Mouse (Mus musculus) stomach, embryonic 16.5 days (tissue): ENCODE data around the gene Pard3b. TPM values are rescaled to one million over a fixed set of nuclear protein-coding genes. Genes with fewer than 3 reads are reported as not detected.
A peak's percentile ranks its signal among the peaks of the same experiment; 100 is the strongest.

Experiments used
- ATAC-seq: fragments of 200-750 bp; cut with Nextera tagmentation; 2 replicates; pipeline ENCODE4 v1.8.0; 2017; ENCODE audit warnings: moderate number of reproducible peaks, moderate TSS enrichment; ENCODE audit not compliant: insufficient read depth, low FRiP score
- H3K27ac ChIP-seq: fragments of 300-500 bp; sonication (generic); 2 replicates; pipeline ENCODE4 v1.5.1; 2014; ENCODE audit warnings: low read length
- H3K27me3 ChIP-seq: fragments of 300-500 bp; sonication (generic); 2 replicates; pipeline ENCODE4 v1.6.1; 2014; ENCODE audit warnings: low read length, control low read depth, mixed read lengths; ENCODE audit not compliant: control insufficient read depth, insufficient read depth
- H3K36me3 ChIP-seq: fragments of 300-500 bp; sonication (generic); 2 replicates; pipeline ENCODE4 v1.6.1; 2014; ENCODE audit warnings: low read length; ENCODE audit not compliant: control insufficient read depth, insufficient read depth
- H3K4me1 ChIP-seq: fragments of 300-500 bp; sonication (generic); 2 replicates; pipeline ENCODE4 v1.6.1; 2014; ENCODE audit warnings: low read length, control low read depth, mixed read lengths; ENCODE audit not compliant: control insufficient read depth, insufficient read depth
- H3K4me2 ChIP-seq: fragments of 300-500 bp; sonication (generic); 2 replicates; pipeline ENCODE4 v1.6.1; 2014; ENCODE audit warnings: low read depth, low read length, mixed read lengths
- H3K4me3 ChIP-seq: fragments of 300-500 bp; sonication (generic); replicated peaks from 2 replicates; pipeline ENCODE4 v1.5.1; 2014; ENCODE audit warnings: mild to moderate bottlenecking, low read length
- H3K9ac ChIP-seq: fragments of 300-500 bp; sonication (generic); 2 replicates; pipeline ENCODE4 v1.6.1; 2014; ENCODE audit warnings: low read length
- H3K9me3 ChIP-seq: fragments of 300-500 bp; sonication (generic); replicated peaks from 2 replicates; pipeline ENCODE4 v1.6.1; 2016; ENCODE audit warnings: low read length, control low read depth; ENCODE audit not compliant: control insufficient read depth
- WGBS: fragments of 180-500 bp; shearing (Covaris S2); extraction: QIAGEN DNeasy Blood & Tissue Kit; methylation state at CpG from one replicate; pipeline ENCODE4 v1.1.7; 2014; 5-methylcytosine and 5-hydroxymethylcytosine counted together
- polyA plus RNA-seq: library from polyadenylated mRNA; unstranded; fragments of >200 nt; fragmentation: Nextera tagmentation; extraction: Ambion mirVana; gene quantifications from 2 replicates; pipeline ENCODE4 v1.2.1, GENCODE M21; 2015

Pard3b gene
- polyA plus RNA-seq, 1 experiment from 2014 or later: 15.7 TPM

DNA sequence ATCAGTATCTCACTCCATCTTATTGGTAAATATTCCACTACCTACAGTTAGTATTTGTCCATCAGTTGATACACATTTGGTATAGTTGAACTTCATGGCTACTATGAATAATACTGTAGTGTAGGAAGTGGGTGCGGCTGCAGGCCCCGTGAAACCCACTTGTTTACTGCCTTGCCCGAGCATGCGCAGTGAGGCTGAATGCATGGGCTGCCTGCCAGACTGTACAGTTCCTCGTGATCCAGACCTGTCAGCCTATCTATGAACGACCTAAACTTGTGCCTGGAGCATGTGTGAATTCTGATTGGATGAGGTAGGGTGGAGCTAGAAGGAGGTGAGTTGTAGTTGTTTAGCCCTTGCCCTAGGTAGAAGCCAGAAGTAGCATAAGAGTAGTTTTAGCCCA lies 775.9 kb downstream of the Pard3b start:
- WGBS: 64% methylated on average over 6 of the region's 6 CpGs

GRCm38 (mm10) chr1:62416627-62417374 lies 778.2 kb downstream of the Pard3b start:
- H3K36me3 ChIP-seq: no peaks in the 10 kb centered on the region
- no peak overlapping the region for H3K4me3 ChIP-seq
- 80% methylated on average over 10 of the region's 10 CpGs for WGBS
- no peaks in the 10 kb centered on the region for H3K9me3 ChIP-seq
- H3K27me3 ChIP-seq: no peaks in the 10 kb centered on the region
- no peak overlapping the region for H3K27ac ChIP-seq
- no peak for ATAC-seq
- H3K9ac ChIP-seq: no peak overlapping the region
- H3K4me1 ChIP-seq: 0 out of 2 replicates have a peak, but pooled peaks cover 8% of the 10 kb centered on the region
- H3K4me2 ChIP-seq: no peak overlapping the region

More for the DNA sequence above, 775.9 kb downstream of the Pard3b start:
- Histone ChIP-seq H3K4me1 (0 out of 2 replicates have a peak, but pooled peaks cover 8% of the 10 kb centered on the region), H3K4me3 (no peak overlapping the region), H3K4me2 (no peak overlapping the region), H3K9ac (no peak overlapping the region), H3K27me3 (no peaks in the 10 kb centered on the region), H3K36me3 (no peaks in the 10 kb centered on the region), H3K9me3 (no peaks in the 10 kb centered on the region), H3K27ac (no peak overlapping the region)
- no peak for ATAC-seq

DNA sequence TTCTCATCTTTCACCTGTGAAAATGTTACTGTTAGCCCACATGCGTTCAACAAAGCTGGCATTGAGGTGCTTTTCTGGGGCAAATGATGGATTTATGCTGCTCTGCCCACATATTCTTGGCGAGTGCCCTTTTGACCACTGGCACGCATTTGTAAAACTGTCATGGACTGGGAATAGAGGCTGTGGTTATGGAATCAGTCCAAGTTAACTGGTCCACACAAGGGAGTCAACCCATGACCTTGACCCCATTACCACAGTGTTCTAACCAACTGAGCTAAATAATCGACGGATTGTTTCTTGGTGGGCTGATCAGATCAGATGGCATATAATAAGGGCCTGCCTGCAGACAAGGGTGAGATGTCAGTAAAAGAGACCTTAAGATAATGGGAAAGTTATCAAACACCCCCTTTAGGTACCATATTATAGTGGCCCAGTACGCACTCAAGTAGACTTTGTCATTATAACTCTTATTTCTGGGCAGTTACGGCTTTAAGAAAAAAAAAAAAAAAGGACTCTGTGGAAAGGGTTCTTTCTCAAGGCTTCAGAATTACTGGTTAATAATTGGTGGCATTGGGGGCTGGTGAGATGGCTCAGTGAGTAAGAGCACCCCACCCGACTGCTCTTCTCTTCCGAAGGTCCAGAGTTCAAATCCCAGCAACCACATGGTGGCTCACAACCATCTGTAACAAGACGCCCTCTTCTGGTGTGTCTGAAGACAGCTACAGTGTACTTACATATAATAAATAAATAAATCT lies 784.4 kb downstream of the Pard3b start:
- Histone ChIP-seq H3K9ac (no peak overlapping the region), H3K4me1 (no peaks in the 10 kb centered on the region), H3K4me2 (no peak overlapping the region), H3K27ac (no peak overlapping the region), H3K4me3 (no peak overlapping the region), H3K9me3 (no peaks in the 10 kb centered on the region), H3K36me3 (no peaks in the 10 kb centered on the region), H3K27me3 (no peaks in the 10 kb centered on the region)
- 81% methylated on average over 9 of the region's 10 CpGs for WGBS
- ATAC-seq: no peak

DNA sequence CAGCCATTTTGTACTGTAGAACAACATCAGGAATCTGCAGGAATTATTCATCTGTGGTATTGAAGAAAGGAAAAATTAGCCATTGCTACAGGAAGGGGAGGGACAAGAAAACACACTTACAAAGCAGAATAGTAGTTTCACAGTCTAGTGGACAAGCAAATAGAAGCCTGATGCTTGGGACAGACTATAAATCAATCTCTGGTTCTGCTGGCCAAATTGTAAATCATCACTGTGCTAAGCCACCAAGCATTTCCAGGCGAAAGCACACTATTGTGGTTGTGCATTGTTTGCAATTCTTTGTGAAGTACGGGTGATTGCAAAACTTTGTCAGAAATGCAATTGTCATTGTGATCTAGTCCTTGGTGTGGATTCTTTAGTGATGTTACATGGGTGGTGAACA lies 786.7 kb downstream of the Pard3b start:
- WGBS: 89% methylated on average over 2 of the region's 2 CpGs
- Histone ChIP-seq H3K4me1 (peaks cover 4% of the 10 kb centered on the region; the same call in 1 of the 2 replicates), H3K9ac (no peak overlapping the region), H3K4me3 (no peak overlapping the region), H3K4me2 (no peak overlapping the region), H3K27me3 (no peaks in the 10 kb centered on the region), H3K27ac (no peak overlapping the region), H3K36me3 (no peaks in the 10 kb centered on the region), H3K9me3 (no peaks in the 10 kb centered on the region)
- no peak for ATAC-seq

DNA sequence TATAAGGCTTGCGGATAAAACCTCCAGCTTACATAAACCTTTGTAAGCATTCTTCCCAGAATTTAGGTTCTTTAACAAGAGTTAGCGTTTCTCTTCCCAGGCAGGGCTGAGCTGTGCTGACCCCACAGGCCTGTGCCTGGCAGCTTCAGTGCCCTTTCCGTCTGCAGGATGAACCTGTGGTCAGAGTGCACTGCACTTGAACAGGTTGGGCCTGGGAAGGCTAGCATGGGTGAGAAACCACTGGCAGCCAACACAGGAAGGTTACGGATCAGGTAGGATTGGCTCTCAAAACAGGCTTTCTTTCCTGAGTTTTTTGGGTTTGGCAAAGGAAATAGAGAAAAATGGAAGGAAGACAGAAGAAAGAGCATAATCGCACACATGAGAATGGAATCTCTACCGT lies 790.1 kb downstream of the Pard3b start:
- Histone ChIP-seq H3K4me2 (no peak overlapping the region), H3K4me3 (no peak overlapping the region), H3K27ac (peak overlapping the region; percentile 52; the same call in 1 of the 2 replicates), H3K9ac (no peak overlapping the region), H3K9me3 (no peaks in the 10 kb centered on the region), H3K27me3 (no peaks in the 10 kb centered on the region), H3K4me1 (peaks cover 4% of the 10 kb centered on the region; the same call in 1 of the 2 replicates), H3K36me3 (no peaks in the 10 kb centered on the region)
- ATAC-seq: no peak
- WGBS: 58% methylated on average over 6 of the region's 6 CpGs

GRCm38 (mm10) chr1:62429333-62430182 lies 790.9 kb downstream of the Pard3b start:
- ATAC-seq: no peak
- WGBS: 59% methylated on average over 17 of the region's 17 CpGs
- Histone ChIP-seq H3K9ac (no peak overlapping the region), H3K27me3 (no peaks in the 10 kb centered on the region), H3K9me3 (no peaks in the 10 kb centered on the region), H3K36me3 (no peaks in the 10 kb centered on the region), H3K27ac (no peak overlapping the region), H3K4me1 (peaks cover 4% of the 10 kb centered on the region; the same call in 1 of the 2 replicates), H3K4me3 (no peak overlapping the region), H3K4me2 (no peak overlapping the region)

DNA sequence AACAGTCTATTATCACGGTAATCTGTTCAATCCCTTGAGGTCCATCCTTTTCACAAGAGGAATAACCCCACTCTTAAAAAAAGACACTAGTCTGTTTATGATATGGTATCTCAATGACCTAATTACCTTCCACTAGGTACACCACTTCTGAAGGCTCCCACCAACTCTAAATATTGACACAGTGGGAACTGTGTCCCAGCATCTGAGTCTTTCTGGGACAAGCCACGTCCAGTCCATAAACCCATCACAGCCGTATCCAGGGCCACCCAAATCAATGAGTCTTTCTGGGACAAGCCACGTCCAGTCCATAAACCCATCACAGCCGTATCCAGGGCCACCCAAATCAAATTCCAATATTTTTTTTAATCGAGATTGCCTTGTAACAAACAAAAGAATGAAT lies 792.4 kb downstream of the Pard3b start:
- H3K9me3 ChIP-seq: no peaks in the 10 kb centered on the region
- 81% methylated on average over 6 of the region's 6 CpGs for WGBS
- no peak overlapping the region for H3K27ac ChIP-seq
- no peak overlapping the region for H3K9ac ChIP-seq
- H3K4me3 ChIP-seq: no peak overlapping the region
- ATAC-seq: no peak
- H3K36me3 ChIP-seq: no peaks in the 10 kb centered on the region
- no peak overlapping the region for H3K4me2 ChIP-seq
- peaks cover 4% of the 10 kb centered on the region; the same call in 1 of the 2 replicates for H3K4me1 ChIP-seq
- H3K27me3 ChIP-seq: no peaks in the 10 kb centered on the region

DNA sequence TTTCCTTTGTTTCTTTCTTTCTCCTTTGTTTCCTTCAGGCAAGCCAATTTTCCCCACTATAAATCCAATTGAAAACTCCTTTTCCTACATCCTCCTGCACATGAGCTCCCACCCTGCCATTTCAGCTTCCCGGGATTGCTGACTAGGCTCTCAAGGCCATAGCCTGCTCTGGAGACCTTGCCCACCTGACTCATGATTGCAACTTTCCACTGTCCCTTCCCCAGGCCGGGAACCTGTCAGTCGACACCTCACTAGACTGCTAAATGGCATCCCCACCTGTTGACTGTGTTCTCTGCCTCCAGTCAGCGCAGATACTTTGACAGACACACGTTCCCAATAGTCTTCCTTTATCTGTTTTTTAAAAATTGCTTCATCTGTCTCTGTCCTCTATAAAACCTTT lies 795.3 kb downstream of the Pard3b start:
- H3K27ac ChIP-seq: no peak overlapping the region
- 0 out of 2 replicates have a peak, but pooled peaks cover under 1% of the 10 kb centered on the region for H3K4me1 ChIP-seq
- no peaks in the 10 kb centered on the region for H3K9me3 ChIP-seq
- ATAC-seq: no peak
- H3K4me2 ChIP-seq: no peak overlapping the region
- H3K36me3 ChIP-seq: no peaks in the 10 kb centered on the region
- no peak overlapping the region for H3K4me3 ChIP-seq
- 74% methylated on average over 5 of the region's 5 CpGs for WGBS
- no peak overlapping the region for H3K9ac ChIP-seq
- H3K27me3 ChIP-seq: no peaks in the 10 kb centered on the region
